Mouse (Mus musculus) MEL (cell line): ENCODE measurements around the gene Dgkh. TPM values are rescaled to one million over a fixed set of nuclear protein-coding genes. Genes with fewer than 3 reads are reported as not detected.

Source experiments
- DNase-seq: peaks from one replicate; pipeline ENCODE4 v3.0.0; 2011; ENCODE audit warnings: low read depth, low spot score
- H3K27ac ChIP-seq: 2 replicates; pipeline ENCODE4 v1.5.1; 2012; ENCODE audit warnings: low read depth, mild to moderate bottlenecking, control low read depth, low read length, moderate library complexity; ENCODE audit not compliant: control insufficient read depth
- H3K27me3 ChIP-seq, 2 experiments: fragments of 150-350 bp in 1 of 2; sonication (generic) in 1 of 2; 2 replicates each; pipeline ENCODE4 v1.6.1; 2012; ENCODE audit warnings: low read length in 2 of 2, mild to moderate bottlenecking in 2 of 2, improper control_type of control experiment in 1 of 2, moderate library complexity in 1 of 2; ENCODE audit not compliant: insufficient read depth in 2 of 2, control insufficient read depth in 1 of 2
- H3K36me3 ChIP-seq, 2 experiments: 2 replicates each; pipeline ENCODE4 v1.6.1; 2012 to 2014; ENCODE audit warnings: low read length in 2 of 2, improper control_type of control experiment in 1 of 2, inconsistent platforms in 1 of 2, mild to moderate bottlenecking in 1 of 2; ENCODE audit not compliant: insufficient read depth in 2 of 2, control insufficient read depth in 1 of 2
- H3K4me1 ChIP-seq, 2 experiments: fragments of 150-350 bp in 1 of 2; sonication (generic) in 1 of 2; 2 replicates each; pipeline ENCODE4 v1.6.1; 2012; ENCODE audit warnings: low read length in 2 of 2, improper control_type of control experiment in 1 of 2, mild to moderate bottlenecking in 1 of 2; ENCODE audit not compliant: insufficient read depth in 2 of 2, control insufficient read depth in 1 of 2
- H3K4me3 ChIP-seq, 2 experiments: fragments of 150-350 bp in 1 of 2; sonication (generic) in 1 of 2; 2 replicates each; pipeline ENCODE4 v1.5.1; 2012; ENCODE audit warnings: low read depth in 2 of 2, low read length in 2 of 2, mild to moderate bottlenecking in 2 of 2, moderate library complexity in 2 of 2, control low read depth in 1 of 2, improper control_type of control experiment in 1 of 2; ENCODE audit not compliant: control insufficient read depth in 1 of 2, insufficient read depth in 1 of 2
- H3K79me2 ChIP-seq: 2 replicates; pipeline ENCODE4 v1.6.1; 2012; ENCODE audit warnings: mild to moderate bottlenecking, low read length, moderate library complexity; ENCODE audit not compliant: control insufficient read depth, poor library complexity, insufficient read depth
- H3K9ac ChIP-seq: 2 replicates; pipeline ENCODE4 v1.6.1; 2012; ENCODE audit warnings: low read depth, mild to moderate bottlenecking, control low read depth, low read length, moderate library complexity; ENCODE audit not compliant: control insufficient read depth, poor library complexity, severe bottlenecking
- H3K9me3 ChIP-seq: fragments of 150-350 bp; sonication (generic); replicated peaks from 2 replicates; pipeline ENCODE4 v1.6.1; 2012; ENCODE audit warnings: mild to moderate bottlenecking, low read length, improper control_type of control experiment, moderate library complexity; ENCODE audit not compliant: insufficient read depth
- BHLHE40 ChIP-seq: IDR thresholded peaks from 2 replicates; pipeline ENCODE4 v1.6.1; 2012; ENCODE audit warnings: low read depth, mild to moderate bottlenecking, inconsistent platforms, low read length, improper control_type of control experiment, borderline replicate concordance
- CTCF ChIP-seq, 3 experiments: IDR thresholded peaks in 2 of 3; conservative IDR thresholded peaks in 1 of 3; 2 replicates each; pipeline ENCODE4 v1.5.1; 2011 to 2012; ENCODE audit warnings: low read length in 3 of 3, low read depth in 2 of 3, mild to moderate bottlenecking in 2 of 3, improper control_type of control experiment in 1 of 3, inconsistent platforms in 1 of 3, mixed read lengths in 1 of 3, moderate library complexity in 1 of 3; ENCODE audit not compliant: control insufficient read depth in 1 of 3, insufficient read depth in 1 of 3, poor library complexity in 1 of 3, severe bottlenecking in 1 of 3
- E2F4 ChIP-seq: IDR thresholded peaks from 2 replicates; pipeline ENCODE4 v1.6.1; 2011; ENCODE audit warnings: low read depth, low read length, improper control_type of control experiment, borderline replicate concordance
- EP300 ChIP-seq, 2 experiments: IDR thresholded peaks; 2 replicates each; pipeline ENCODE4 v1.6.1; 2011; ENCODE audit warnings: improper control_type of control experiment in 2 of 2, low read length in 2 of 2, low read depth in 1 of 2, mild to moderate bottlenecking in 1 of 2
- HCFC1 ChIP-seq: IDR thresholded peaks from 2 replicates; pipeline ENCODE4 v1.6.1; 2012; ENCODE audit warnings: low read depth, mild to moderate bottlenecking, inconsistent platforms, low read length, improper control_type of control experiment, moderate library complexity
- JUND ChIP-seq: IDR thresholded peaks from 2 replicates; pipeline ENCODE4 v1.6.1; 2011; ENCODE audit warnings: low read depth, mild to moderate bottlenecking, improper control_type of control experiment, low read length
- MAFK ChIP-seq: IDR thresholded peaks from 2 replicates; pipeline ENCODE4 v1.6.1; 2011; ENCODE audit warnings: low read depth, mild to moderate bottlenecking, low read length, improper control_type of control experiment, borderline replicate concordance
- MAX ChIP-seq: IDR thresholded peaks from 2 replicates; pipeline ENCODE4 v1.6.1; 2011; ENCODE audit warnings: low read length, improper control_type of control experiment
- MYB ChIP-seq: IDR thresholded peaks from 2 replicates; pipeline ENCODE4 v1.6.1; 2011; ENCODE audit warnings: mild to moderate bottlenecking, low read depth, low read length, improper control_type of control experiment
- NRF1 ChIP-seq: IDR thresholded peaks from 2 replicates; pipeline ENCODE4 v1.6.1; 2014; ENCODE audit warnings: low read depth, mild to moderate bottlenecking, inconsistent platforms, low read length, improper control_type of control experiment, moderate library complexity; ENCODE audit not compliant: poor library complexity, insufficient read depth, severe bottlenecking
- POLR2AphosphoS5 ChIP-seq: IDR thresholded peaks from 2 replicates; pipeline ENCODE4 v1.6.1; 2012; ENCODE audit warnings: low read depth, borderline replicate concordance, mild to moderate bottlenecking, inconsistent platforms, low read length, moderate library complexity, mixed read lengths
- SMC3 ChIP-seq: IDR thresholded peaks from 2 replicates; pipeline ENCODE4 v1.6.1; 2011; ENCODE audit warnings: low read depth, low read length, improper control_type of control experiment
- TCF12 ChIP-seq: IDR thresholded peaks from 2 replicates; pipeline ENCODE4 v1.6.1; 2014; ENCODE audit warnings: low read depth, mild to moderate bottlenecking, inconsistent platforms, low read length, improper control_type of control experiment, moderate library complexity
- UBTF ChIP-seq: IDR thresholded peaks from 2 replicates; pipeline ENCODE4 v1.6.1; 2012; ENCODE audit warnings: low read depth, mild to moderate bottlenecking, inconsistent platforms, low read length, improper control_type of control experiment, moderate library complexity, borderline replicate concordance; ENCODE audit not compliant: insufficient read depth
- USF2 ChIP-seq, 2 experiments: IDR thresholded peaks; 2 replicates each; pipeline ENCODE4 v1.6.1; 2011 to 2012; ENCODE audit warnings: improper control_type of control experiment in 2 of 2, low read length in 2 of 2, borderline replicate concordance in 1 of 2, inconsistent platforms in 1 of 2, low read depth in 1 of 2, mild to moderate bottlenecking in 1 of 2; ENCODE audit not compliant: insufficient read depth in 1 of 2
- ZC3H11A ChIP-seq: IDR thresholded peaks from 2 replicates; pipeline ENCODE4 v1.6.1; 2012; ENCODE audit warnings: low read depth, mild to moderate bottlenecking, inconsistent platforms, low read length, improper control_type of control experiment
- ZKSCAN1 ChIP-seq: IDR thresholded peaks from 2 replicates; pipeline ENCODE4 v1.6.1; 2012; ENCODE audit warnings: low read depth, mild to moderate bottlenecking, inconsistent platforms, low read length, improper control_type of control experiment, moderate library complexity
- polyA plus RNA-seq, 2 experiments: library from polyadenylated mRNA; stranded (reverse) in 1 of 2; unstranded in 1 of 2; fragments of >175 nt in 1 of 2; fragments of >200 nt in 1 of 2; gene quantifications; 2 replicates each; pipeline versions ENCODE4 v1.2.1 to v1.2.4; 2012; ENCODE audit warnings: low replicate concordance in 2 of 2, low read depth in 1 of 2; ENCODE audit not compliant: insufficient read length in 2 of 2, insufficient read depth in 1 of 2, missing spikeins in 1 of 2
- total RNA-seq: library from RNA; depleted of rRNA; stranded (reverse); fragments of 300-350 nt; gene quantifications from 2 replicates; pipeline ENCODE4 v1.2.3, GENCODE M21; 2012

Gene Dgkh
- total and polyA plus RNA-seq, 3 experiments = under 0.01 TPM; not detected in 2

GRCm38 (mm10) chr14:78705616-78706015, 27.0 kb downstream of the Dgkh start:
- no peaks in the 10 kb centered on the region for H3K4me1 ChIP-seq
- no peaks in the 10 kb centered on the region for H3K9me3 ChIP-seq
- no peak for TF ChIP-seq USF2 (IDR thresholded peaks at IDR 0.05; ENCODE audit: borderline replicate concordance in 1 of 2, insufficient read depth in 1 of 2, low read depth in 1 of 2, low read length in 2 of 2)
- no peak for TF ChIP-seq MYB
- TF ChIP-seq CTCF (IDR thresholded peaks at IDR 0.05 in 2 of 3, conservative IDR thresholded peaks at IDR 0.05 in 1 of 3; ENCODE audit: control insufficient read depth in 1 of 3, insufficient read depth in 1 of 3, low read depth in 2 of 3, low read length in 3 of 3, poor library complexity in 1 of 3, severe bottlenecking in 1 of 3) = no peak
- no peaks in the 10 kb centered on the region; a peak in 1 of 4 replicates for H3K27me3 ChIP-seq
- H3K79me2 ChIP-seq = no peaks in the 10 kb centered on the region
- no peak overlapping the region for H3K27ac ChIP-seq
- no peak overlapping the region for H3K4me3 ChIP-seq
- H3K9ac ChIP-seq = no peak overlapping the region
- no peak for DNase-seq
- no peaks in the 10 kb centered on the region for H3K36me3 ChIP-seq

GRCm38 (mm10) chr14:78703989-78704388, 28.6 kb downstream of the Dgkh start:
- DNase-seq = no peak
- Histone ChIP-seq H3K36me3 (no peaks in the 10 kb centered on the region), H3K4me1 (no peaks in the 10 kb centered on the region), H3K4me3 (no peak overlapping the region), H3K9ac (no peak overlapping the region), H3K27me3 (no peaks in the 10 kb centered on the region; a peak in 1 of 4 replicates), H3K9me3 (no peaks in the 10 kb centered on the region), H3K79me2 (no peaks in the 10 kb centered on the region), H3K27ac (no peak overlapping the region)
- no peak for TF ChIP-seq EP300 (IDR thresholded peaks at IDR 0.05; ENCODE audit: low read depth in 1 of 2, low read length in 2 of 2)
- TF ChIP-seq MAFK = no peak
- TF ChIP-seq HCFC1 = no peak
- no peak for TF ChIP-seq SMC3
- TF ChIP-seq NRF1 = no peak
- no peak for TF ChIP-seq TCF12
- no peak for TF ChIP-seq JUND
- TF ChIP-seq UBTF = no peak
- TF ChIP-seq ZC3H11A = no peak
- no peak for TF ChIP-seq POLR2AphosphoS5
- TF ChIP-seq ZKSCAN1 = no peak
- TF ChIP-seq E2F4 = no peak
- TF ChIP-seq MAX = no peak
- no peak for TF ChIP-seq BHLHE40
